Mouse (Mus musculus) cerebellum, postnatal 10 days (tissue): ENCODE results near the gene Dcaf11.
A peak's percentile ranks its signal among the peaks of the same experiment; 100 is the strongest.

Experiments used
- DNase-seq, 2 experiments: peaks; one replicate each; pipeline ENCODE4 v3.0.0; 2021; ENCODE audit warnings: mixed read lengths in 2 of 2

The Dcaf11 gene

DNA sequence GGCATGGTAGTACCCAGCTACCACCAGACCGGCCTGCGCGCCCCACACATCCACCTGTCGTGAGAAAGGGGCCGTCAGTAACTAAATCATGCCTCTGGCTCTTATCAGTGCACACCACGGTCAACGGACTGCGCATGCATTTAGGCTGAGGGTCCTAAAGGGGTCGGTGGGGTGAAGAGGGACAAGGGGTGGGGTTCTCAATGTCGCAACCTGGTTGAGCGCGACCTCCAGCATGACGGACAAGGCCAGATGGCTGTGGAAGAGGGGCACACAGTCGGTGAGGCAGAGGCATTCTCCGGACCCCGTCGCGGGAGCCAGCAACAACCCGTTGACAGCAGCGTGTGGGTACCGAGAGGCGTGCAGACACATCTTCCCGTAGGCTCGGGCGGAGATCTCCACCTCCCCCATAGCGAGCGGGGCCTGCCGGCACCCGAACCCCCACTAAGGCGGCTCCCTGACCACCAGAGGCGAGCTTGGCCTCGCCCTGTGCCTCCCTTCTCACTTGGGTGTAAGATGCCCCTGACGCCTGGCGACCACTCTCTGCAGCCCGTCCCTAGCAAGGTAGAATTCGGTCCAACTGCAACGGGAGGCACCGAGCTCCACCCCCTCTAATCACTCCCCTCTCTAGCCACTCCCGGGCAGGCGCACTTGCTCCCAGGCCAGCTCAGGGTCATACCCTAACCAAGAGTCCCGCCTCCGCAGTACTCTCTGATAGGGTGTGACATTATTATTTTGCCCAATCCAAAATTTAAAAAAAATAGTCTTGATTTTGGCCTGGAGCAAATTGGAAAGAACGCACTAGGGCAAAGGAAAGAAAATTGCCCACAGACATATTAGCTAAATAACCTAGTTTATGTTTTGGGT, 25.1 kb downstream of the Dcaf11 start, which contains the start of gene Emc9:
TSS of gene Emc9 (minus strand) at position 601 of the 864 bp plus-strand sequence.
- DNase-seq, result peak; percentile 82 to 86

DNA sequence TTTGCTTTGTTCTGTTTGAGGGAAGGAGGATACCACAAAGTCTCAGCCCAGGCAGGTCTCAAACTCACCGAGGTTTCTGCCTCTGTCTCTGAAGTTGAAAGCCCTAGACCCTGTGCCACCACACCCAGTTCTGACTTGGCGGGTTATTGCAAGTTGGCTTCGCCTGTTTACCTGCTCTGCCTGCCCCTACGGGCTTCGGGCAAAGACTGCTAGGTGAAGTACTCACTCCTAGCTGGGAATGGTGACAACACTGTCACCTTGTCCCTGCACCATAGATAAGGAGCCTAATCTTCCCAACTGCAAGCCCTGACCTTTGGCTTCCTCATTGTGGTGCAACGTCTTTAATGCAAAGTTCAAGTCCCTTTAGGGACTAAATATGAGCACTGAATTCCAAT, 25.8 kb downstream of the Dcaf11 start:
- DNase-seq, result no peak

DNA sequence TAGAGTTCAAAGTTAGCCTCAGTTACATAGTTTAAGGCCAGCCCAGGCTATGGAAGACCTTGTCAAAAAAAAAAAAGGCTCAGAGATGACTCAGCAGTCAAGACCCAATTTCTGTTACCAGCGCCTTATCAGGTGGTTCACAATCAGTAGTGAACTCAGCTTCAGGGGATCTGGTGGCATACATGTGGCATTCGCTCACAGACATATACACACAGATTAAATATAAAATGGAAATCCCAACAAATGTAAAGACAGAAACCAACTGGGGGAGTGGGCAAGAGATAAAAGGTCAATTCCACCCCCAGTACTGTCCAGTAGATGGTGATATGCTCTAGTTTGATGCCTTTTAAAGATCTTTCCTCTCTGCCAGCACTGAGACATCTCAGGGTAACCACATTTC, 26.3 kb downstream of the Dcaf11 start:
- no peak for DNase-seq

DNA sequence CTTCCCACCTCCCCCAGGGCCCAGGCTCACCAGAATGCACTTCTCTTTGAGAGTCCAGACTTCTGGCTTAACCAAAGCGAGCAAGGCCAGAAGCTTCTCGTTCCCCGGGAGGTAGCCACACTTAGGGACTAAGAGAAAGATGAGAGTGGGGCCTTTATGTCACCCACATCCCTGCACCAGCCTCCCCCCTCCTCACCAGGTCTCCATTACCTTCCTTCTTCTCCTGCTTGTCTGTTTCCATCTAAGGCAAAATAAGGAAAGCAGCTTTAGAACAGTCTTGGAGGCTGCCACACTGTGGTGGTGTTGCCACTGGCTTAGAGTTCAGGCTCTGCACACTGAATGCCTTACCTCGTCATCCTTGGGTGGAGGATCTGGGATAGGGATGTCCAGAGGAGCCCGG, 29.5 kb downstream of the Dcaf11 start:
- no peak for DNase-seq

DNA sequence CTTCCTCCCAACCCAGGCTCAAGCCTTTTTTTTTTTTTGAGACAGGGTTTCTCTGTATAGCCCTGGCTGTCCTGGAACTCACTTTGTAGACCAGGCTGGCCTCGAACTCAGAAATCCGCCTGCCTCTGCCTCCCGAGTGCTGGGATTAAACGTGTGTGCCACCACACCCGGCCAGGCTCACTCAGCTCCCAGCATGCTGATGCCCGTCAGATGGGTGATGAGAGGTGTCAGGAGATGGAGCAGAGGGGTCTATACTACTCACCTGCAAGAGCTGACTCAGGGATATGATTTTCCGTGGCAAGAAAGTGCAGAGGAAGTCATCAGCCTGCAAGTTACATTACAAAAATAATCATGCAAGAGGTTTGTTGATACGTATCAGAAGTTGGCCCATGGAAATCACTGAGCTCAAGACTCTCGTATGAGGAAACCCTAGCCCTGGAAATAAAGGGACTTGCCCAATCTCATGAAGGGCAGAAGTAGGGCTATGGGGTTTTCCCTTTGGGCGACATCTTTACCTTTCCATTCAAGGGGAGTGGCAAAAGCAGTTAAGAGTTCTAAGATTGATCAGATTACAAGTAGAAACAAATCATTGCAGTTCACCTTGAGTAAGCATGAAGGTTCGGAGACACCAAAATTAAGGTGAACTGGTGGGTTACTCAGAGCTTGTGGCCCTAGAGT, 30.1 kb downstream of the Dcaf11 start:
- DNase-seq, result no peak

DNA sequence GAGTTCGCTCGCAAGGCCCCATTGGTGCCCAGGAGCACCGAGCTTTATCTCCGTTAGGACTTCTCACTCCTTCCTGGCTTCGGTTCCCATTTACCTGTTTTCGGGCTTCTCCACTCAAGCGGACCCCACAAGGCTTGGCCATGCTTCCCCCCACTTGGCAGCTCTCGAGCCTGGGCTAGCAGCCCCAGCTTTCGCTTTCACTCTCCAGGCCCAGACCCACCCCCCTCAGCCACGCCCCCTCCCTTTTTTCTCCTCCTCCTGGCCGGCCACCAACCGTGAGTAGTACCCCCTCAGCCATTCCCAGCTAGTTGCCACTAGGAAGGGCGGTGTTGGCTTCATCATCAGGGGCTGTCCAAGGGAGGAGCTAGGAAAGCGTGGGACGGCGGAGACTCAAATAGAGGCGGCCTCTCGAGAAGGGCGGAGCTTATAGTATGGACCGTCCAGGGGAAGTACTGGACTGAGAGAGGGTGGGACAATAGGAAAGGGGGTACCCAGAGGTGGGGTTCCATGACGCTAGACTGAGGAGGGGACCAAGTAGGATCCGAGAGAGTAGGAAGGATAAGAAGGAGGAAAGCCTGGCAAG, 31.0 kb downstream of the Dcaf11 start, which contains the start of gene Psme2:
TSS of gene Psme2 (minus strand) at position 366 of the 583 bp plus-strand sequence.
- peak; percentile 93 to 96 for DNase-seq

DNA sequence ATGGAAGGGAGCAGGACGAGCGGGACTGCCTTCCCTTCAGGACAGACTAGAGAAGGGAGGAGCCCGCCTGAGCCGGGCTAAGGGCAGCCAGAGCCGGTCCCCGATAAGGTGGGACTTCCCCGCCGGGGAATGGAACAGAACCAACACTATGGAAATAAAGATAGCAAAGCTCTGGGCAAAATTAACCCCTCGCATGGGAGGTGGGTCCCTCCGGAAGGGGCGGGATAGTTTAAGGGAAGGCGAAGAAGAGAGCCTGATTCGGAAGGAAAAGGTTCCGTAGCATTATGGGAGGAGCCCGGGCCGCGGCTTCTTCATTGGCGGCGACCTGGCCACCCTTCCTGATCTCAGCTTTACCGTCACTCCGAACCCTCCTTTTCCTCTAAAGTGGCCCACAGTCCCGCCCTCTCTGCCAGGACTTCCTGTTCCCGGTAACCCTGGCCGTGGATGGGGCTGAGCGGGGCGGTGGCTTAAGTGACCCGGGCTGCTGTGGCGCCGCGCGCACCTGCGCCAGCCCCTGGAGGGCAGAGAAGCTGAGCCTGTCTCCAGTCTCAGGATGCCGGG, 31.6 kb downstream of the Dcaf11 start, which contains the start of gene Rnf31:
TSS of gene Rnf31 (plus strand) at position 378 of the 561 bp plus-strand sequence.
- DNase-seq, result peak; percentile 94 to 95

DNA sequence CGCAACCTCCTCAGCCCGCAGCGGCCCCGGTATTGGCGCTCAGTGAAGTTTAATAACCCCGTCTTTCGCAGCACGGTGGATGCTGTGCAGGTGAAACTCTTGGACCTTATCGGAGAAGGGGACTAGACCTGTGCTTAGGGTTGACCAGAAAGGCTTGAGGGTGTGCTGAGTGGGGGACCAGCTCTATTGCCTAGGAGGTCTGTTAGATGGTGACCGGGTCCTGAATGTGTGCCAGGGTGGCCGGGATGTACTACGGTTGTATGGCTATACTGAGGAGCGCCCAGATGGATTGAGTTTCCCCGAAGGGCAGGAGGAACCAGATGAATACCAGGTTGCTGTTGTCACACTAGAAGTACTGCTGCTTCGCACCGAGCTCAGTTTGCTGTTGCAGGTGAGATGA, 32.4 kb downstream of the Dcaf11 start:
- peak; percentile 53 to 65 for DNase-seq

DNA sequence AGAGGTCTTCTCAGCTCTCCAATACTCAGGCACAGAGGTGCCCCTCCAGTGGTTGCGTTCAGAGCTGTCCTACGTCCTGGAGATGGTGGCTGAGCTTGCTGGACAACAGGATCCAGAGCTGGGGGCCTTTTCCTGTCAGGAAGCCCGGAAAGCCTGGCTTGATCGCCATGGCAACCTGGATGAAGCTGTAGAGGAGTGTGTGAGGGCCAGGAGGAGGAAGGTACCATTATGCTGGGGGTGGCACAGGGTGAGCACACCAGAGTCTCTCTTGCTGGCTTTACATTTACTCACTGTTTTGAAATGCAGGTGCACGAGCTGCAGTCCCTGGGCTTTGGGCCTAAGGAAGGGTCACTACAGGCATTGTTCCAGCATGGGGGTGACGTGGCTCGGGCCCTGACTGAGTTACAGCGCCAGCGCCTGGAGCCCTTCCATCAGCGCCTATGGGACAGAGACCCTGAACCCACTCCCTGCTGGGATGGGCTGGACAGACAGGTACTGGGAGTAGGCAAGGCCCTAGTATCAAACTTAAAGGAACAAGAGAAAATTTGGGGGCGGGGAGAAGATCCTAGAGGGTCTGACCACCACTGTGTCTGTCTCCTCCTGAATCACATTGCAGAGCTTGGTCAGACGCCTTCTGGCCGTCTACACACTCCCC, 36.4 kb downstream of the Dcaf11 start:
- peak; percentile 68 to 69 for DNase-seq

DNA sequence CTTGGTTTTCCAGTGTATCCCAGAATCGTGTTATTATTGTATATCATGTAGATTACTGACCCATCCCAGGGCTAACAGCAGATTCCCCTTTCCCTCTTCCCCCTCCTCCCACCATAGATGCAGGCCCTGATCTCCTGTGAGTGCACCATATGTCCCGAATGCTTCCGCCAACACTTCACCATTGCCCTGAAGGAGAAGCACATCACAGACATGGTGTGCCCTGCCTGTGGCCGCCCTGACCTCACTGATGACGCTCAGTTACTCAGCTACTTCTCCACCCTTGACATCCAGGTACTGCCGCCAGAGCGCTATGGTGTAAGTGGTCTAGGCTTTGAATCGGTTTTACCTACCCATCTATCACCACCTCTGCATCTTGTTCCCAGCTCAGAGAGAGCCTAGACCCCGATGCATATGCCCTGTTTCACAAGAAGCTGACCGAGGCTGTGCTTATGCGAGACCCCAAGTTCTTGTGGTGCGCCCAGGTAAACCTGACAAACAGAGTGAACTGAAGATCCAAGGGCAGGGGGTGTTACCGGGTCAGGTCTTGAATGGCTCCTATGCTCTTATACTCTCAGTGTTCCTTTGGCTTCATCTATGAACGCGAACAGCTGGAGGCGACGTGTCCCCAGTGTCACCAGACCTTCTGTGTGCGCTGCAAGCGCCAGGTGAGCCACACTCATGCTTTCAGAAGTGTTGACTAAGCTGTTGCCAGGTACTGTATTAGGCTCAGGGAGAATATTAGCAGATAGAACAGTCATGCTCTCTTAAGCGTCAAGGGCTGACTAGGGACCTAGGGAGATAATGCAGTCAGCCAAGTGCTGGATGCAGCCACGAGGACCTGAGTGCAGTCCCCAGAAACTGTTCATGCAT, 39.0 kb downstream of the Dcaf11 start:
- DNase-seq, result no peak

DNA sequence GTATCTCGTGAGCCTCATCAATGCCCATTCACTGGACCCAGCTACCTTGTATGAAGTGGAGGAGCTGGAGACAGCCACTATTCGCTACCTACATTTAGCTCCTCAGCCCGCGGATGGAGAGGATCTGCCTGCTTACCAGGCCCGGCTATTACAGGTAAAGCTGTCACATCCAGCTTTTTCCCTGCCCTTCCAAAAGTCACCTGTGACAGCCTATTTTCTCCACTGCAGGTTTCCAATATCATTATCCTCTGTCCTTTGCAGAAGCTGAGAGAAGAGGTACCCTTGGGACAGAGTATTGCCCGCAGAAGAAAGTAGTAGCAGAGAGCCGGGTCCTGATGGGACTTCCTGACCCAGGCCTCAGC, 43.4 kb downstream of the Dcaf11 start, which contains the start of gene Irf9:
TSS of gene Irf9 (plus strand) at position 301 of the 362 bp plus-strand sequence.
- no peak for DNase-seq

DNA sequence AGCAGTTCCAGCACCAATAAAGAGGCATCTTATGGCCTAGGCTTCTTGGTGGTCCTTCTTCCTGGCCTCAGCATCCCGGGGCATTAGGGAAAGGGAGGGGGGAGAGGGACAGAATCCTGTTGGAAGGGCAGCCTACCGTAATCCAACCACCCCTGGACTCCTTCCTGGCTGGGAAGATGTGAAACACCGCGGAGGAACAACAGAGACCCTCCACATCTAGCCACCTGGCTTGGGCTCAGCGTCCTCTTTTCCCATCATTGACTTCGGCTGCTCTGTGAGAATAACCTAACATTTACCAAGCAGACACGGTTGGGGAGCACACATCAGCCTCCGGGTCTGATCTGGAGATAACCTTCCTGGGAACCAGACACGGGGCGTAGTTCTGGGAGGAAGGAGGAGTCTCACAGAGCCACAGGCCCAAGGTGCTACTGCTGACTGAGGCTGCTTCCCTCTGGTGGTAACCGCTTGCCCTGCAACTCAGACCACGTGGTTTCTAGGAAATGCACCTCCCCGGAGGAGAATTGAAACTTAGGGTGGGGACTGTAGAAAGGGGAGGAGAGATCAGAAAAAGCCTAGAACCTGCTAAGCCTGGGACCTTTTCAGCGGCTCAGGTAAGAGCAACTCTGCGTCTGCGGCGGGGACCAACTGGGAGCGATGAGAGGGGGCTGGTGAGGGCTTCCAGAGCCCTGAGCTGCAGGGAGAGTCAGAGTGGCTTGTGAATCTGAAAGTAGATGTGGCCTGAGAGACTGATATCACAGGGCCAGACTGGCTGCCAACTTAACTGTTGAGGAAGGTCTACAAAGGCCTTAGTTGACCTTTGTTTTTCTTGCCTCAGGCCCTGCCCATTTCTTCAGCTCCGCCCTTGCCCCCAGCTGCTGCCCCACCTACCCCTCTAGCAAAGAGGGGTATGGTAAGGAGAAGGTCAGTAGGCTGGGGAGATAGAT, 44.1 kb downstream of the Dcaf11 start:
- DNase-seq, result peak; percentile 90 to 92

DNA sequence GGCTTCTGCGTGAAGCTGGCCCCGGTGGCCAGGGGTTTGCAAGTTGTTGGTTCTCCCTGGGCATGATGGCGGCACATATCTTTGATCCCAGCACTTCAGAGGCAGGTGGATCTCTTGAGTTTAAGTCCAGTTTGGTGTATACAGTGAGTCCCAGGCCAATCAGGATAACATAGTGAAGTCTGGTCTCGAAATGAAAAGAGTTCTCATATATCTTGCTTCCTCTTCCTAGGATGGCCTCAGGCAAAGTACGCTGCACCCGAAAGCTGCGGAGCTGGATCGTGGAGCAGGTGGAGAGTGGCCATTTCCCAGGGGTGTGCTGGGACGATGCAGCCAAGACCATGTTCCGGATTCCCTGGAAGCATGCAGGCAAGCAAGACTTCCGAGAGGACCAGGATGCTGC, 45.0 kb downstream of the Dcaf11 start:
- no peak for DNase-seq

DNA sequence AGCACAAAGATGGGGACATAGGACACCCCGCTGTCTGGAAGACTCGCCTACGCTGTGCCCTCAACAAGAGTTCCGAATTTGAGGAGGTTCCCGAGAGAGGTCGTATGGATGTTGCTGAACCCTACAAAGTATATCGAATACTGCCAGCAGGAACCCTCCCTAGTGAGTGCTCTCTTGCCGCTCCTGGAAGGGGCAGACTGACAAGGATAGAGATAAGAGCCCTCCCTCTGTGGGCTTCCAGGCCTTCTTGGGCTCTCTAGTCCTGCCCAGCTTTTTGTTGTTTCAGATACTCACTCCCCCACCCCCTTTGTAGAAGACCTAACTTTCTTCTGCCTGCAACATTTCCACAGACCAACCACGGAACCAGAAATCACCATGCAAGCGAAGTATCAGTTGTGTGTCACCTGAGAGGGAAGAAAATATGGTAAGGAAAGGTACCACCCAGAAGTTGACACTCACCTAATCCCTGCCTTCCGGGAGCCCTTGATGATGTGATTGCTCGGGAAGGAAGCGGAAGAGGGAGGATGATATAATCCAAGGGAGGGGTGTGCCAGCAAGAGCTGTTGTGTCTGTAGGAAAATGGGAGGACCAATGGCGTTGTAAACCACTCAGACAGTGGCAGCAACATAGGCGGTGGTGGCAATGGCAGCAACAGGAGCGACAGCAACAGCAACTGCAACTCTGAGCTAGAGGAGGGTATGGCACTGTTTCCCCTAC, 46.1 kb downstream of the Dcaf11 start:
- no peak for DNase-seq

DNA sequence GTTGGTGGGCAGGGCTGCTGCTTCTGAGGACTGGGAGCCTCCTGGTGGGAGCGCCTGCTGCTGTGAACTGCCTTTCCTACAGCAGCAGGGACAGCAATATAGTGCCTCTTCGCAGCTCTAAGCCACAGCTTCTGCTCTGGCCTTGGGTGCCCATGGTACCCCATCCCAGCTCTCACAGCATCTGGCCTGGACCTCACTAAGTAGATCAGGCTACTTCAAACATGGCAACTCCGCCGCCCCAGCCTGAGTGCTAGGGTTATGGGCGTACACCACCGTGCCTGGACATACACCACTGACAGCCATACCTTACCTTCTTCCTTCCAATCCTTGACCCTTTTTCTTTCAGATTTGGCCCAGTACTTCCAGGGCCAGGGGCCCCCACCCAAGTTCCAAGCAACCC, 48.5 kb downstream of the Dcaf11 start:
- no peak for DNase-seq

DNA sequence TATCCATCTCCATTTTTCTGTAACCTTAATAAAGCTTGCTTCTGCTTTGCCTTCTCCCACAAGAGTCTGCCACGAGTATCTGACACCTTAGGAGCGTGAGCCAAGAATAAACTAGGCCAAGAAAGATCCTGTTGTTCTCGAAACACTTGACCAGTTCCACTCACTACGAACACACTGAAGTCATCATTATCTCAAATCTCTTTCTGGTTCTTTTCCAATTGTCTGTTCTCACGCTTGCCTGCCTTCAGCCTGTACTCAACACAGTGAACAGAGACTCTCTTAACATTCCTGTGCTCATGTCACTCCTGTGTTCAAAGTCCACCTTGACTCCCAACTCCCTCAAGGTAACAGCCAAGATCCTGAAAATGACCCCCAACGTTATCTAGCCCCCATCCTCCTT, 53.5 kb downstream of the Dcaf11 start:
- DNase-seq, result no peak

DNA sequence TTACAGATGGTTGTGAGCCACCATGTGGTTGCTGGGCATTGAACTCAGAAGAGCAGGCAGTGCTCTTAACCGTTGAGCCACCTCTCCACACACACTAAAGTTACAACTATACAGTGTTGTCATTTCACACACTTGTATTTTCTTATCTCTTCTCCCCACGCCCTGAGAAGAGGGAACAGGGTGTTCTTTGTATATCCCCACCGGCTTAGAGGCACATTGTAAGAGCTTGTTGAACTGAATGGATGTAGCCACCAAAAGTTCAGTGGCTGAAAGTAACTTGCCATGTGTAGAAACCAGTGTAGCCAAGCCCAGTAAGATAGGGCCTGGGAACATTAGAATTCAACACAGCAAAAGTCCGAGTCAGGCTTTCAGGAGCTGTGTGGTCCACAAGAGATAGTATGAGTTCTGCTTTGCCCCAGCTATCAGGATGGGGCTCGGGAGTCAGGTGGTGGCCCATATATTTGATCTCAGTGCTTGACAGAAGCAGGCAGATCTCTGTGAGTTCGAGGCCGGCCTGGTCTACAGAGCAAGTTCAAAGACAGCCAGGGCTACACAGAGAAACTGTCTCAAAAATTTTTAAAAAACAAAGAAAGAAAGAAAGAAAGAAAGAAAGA, 54.9 kb downstream of the Dcaf11 start:
- DNase-seq, result no peak

DNA sequence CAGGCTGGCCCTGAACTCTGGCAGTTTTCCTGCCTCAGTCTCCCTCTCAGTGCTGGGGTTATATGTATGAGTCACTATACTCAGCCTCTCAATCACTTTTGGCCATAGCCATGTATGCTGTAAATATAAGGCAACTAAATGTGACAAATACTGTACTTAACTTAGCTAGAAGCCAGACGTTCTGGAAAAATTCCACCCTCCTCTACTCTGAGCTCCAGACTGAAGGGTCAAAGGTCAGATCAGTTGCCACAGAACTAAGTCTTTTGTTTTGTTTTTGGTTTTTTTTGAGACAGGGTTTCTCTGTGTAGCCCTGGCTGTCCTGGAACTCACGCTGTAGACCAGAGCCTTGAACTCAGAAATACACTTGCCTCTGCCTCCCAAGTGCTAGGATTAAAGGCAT, 56.1 kb downstream of the Dcaf11 start:
- DNase-seq, result no peak

DNA sequence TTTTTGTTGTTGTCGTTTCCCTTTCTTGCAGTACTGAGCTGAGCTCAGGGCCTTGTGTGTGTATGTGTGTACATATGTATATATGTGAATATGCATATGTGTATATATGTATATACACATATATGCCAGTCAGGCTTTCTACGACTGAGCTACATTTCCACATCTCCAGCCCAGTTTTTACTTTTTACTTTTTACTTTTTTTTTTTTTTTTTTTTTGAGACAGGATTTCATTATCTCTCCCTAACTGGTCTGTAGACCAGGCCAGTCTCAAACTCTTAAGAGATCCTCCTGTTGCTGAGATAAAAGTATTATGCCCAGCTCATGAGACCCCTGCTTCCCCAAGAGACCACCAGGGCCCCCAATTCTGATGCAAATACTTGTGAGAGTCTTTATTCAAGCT, 57.0 kb downstream of the Dcaf11 start:
- no peak for DNase-seq
